Mouse (Mus musculus) neural tube, embryonic 14.5 days (tissue): ENCODE results near the gene Dph5. TPM values are rescaled to one million over a fixed set of nuclear protein-coding genes. Genes with fewer than 3 reads are reported as not detected.

Experiments used
- ATAC-seq: fragments of 200-750 bp; cut with Nextera tagmentation; 2 replicates; pipeline ENCODE4 v1.8.0; 2017; ENCODE audit warnings: low read depth, mild to moderate bottlenecking, moderate TSS enrichment, moderate library complexity
- H3K27ac ChIP-seq: fragments of 300-500 bp; sonication (generic); 2 replicates; pipeline ENCODE4 v1.5.1; 2014; ENCODE audit warnings: low read depth, mild to moderate bottlenecking, control low read depth, low read length, moderate library complexity, mixed read lengths
- H3K27me3 ChIP-seq: fragments of 300-500 bp; sonication (generic); 2 replicates; pipeline ENCODE4 v1.6.1; 2014; ENCODE audit warnings: low read length; ENCODE audit not compliant: control insufficient read depth, insufficient read depth
- H3K36me3 ChIP-seq: fragments of 300-500 bp; sonication (generic); 2 replicates; pipeline ENCODE4 v1.6.1; 2014; ENCODE audit warnings: low read length, mixed read lengths; ENCODE audit not compliant: control insufficient read depth, insufficient read depth
- H3K4me1 ChIP-seq: fragments of 300-500 bp; sonication (generic); 2 replicates; pipeline ENCODE4 v1.6.1; 2014; ENCODE audit warnings: low read length; ENCODE audit not compliant: control insufficient read depth, insufficient read depth
- H3K4me2 ChIP-seq: fragments of 300-500 bp; sonication (generic); 2 replicates; pipeline ENCODE4 v1.6.1; 2014; ENCODE audit warnings: mild to moderate bottlenecking, low read depth, low read length, control low read depth
- H3K4me3 ChIP-seq: fragments of 300-500 bp; sonication (generic); 2 replicates; pipeline ENCODE4 v1.5.1; 2014; ENCODE audit warnings: low read depth, low read length, control low read depth, mixed read lengths
- H3K9ac ChIP-seq: fragments of 300-500 bp; sonication (generic); replicated peaks from 2 replicates; pipeline ENCODE4 v1.6.1; 2014; ENCODE audit warnings: low read depth, mild to moderate bottlenecking, control low read depth, low read length, mixed read lengths
- H3K9me3 ChIP-seq: fragments of 300-500 bp; sonication (generic); 2 replicates; pipeline ENCODE4 v1.6.1; 2016; ENCODE audit warnings: low read length; ENCODE audit not compliant: control insufficient read depth
- WGBS: fragments of 180-500 bp; shearing (Covaris S2); extraction: QIAGEN DNeasy Blood & Tissue Kit; methylation state at CpG from one replicate; pipeline ENCODE4 v1.1.7; 2014; 5-methylcytosine and 5-hydroxymethylcytosine counted together
- microRNA-seq: library from miRNA; unstranded; fragments of <30 nt; microRNA quantifications from one replicate; pipeline ENCODE4, GENCODE M21; 2016
- polyA plus RNA-seq: library from polyadenylated mRNA; unstranded; fragments of >200 nt; fragmentation: Nextera tagmentation; extraction: Ambion mirVana; gene quantifications from 2 replicates; pipeline ENCODE4 v1.2.1, GENCODE M21; 2014

Gene Dph5
- polyA plus RNA-seq, 1 experiment from 2014 or later, result 33.0 TPM

DNA sequence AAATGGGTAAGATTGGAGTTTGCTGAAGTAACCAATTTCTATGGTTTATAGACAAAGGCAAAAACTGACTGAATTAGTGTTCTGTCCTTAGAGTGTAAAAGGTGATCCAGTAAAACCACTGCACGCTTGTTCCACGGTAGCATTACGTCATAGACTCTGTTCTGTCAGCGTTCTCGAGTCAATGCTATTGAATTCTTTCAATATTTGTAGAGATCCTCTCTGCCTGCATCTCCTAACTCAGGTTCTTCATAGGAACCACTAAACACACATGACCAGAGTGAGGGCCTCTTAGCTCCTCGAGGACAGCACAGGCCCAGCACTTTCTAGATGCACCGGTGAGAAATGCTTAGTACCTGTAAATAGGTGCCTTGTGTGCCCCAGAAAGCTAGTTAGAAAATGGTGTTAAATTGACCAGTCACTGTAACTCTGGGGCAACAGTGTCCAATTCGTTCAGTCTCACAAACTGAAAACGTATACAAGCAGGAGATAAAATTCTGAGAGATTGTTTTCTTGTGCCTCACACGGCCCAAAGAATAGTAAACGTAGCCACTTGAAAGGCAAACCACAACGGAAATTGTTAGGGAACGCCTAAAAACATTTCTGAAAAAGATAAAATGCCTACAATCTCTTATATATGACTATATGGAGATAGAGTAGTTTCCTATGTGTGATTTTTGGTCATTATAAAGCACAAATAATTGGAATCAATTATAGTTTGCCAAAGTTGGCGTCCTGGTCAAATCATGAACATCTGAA lies 84.4 kb downstream of the Dph5 start:
- no peaks in the 10 kb centered on the region for H3K4me1 ChIP-seq
- no peak overlapping the region for H3K4me3 ChIP-seq

DNA sequence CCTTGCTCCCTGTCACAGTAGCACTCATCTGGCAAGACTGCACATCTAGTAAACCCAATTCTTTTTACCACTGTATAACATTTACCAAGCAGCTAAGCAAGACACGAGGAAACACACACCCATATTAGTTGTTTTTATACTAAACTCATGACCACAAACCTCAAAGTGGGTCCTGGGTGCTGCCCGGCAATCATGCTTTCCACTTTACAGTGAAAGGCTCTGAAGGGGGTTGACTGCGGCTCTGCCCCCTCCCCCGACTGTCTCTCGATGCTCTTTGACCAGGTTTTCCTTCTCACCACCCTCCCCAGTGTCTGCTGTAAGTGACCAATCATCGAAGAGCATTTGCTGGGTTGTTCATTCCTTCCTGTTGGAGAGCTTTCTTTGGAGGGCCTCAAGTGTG lies 86.6 kb downstream of the Dph5 start:
- no peak overlapping the region for H3K4me3 ChIP-seq
- ATAC-seq, result no peak
- no peaks in the 10 kb centered on the region for H3K4me1 ChIP-seq
- H3K36me3 ChIP-seq, result peaks cover 21% of the 10 kb centered on the region; the same call in 1 of the 2 replicates
- WGBS, result 93% methylated on average over 6 of the region's 6 CpGs
- no peaks in the 10 kb centered on the region for H3K9me3 ChIP-seq
- no peak overlapping the region for H3K9ac ChIP-seq
- H3K27me3 ChIP-seq, result no peaks in the 10 kb centered on the region
- H3K27ac ChIP-seq, result no peak overlapping the region
- H3K4me2 ChIP-seq, result no peak overlapping the region

More for the DNA sequence above, 84.4 kb downstream of the Dph5 start:
- Histone ChIP-seq H3K9ac (no peak overlapping the region), H3K36me3 (0 out of 2 replicates have a peak, but pooled peaks cover 9% of the 10 kb centered on the region), H3K9me3 (no peaks in the 10 kb centered on the region), H3K4me2 (no peak overlapping the region), H3K27ac (no peak overlapping the region), H3K27me3 (no peaks in the 10 kb centered on the region)
- WGBS, result 94% methylated on average over 14 of the region's 14 CpGs
- ATAC-seq, result no peak

DNA sequence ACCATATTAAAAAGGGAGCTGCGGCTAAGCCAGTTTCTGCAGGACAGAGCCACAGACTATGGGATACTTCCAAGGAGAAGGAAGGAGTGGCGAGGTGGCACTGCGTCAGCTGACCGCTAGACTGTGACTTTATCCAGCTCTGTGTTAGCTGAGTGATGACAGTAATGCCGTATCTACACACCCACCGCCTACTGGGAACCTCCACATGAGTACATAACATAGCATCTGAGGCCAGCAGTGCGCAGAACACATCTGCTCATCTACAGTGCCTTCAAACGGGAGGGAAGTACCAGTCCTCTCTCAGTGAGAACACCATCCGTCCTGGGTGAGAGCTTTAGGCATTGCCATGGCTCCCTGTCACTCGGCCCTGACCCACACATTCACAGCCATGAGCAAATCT lies 87.4 kb downstream of the Dph5 start:
- Histone ChIP-seq H3K4me2 (no peak overlapping the region), H3K27me3 (no peaks in the 10 kb centered on the region), H3K36me3 (peaks cover 21% of the 10 kb centered on the region; the same call in 1 of the 2 replicates), H3K4me3 (no peak overlapping the region), H3K9ac (no peak overlapping the region), H3K4me1 (no peaks in the 10 kb centered on the region), H3K27ac (no peak overlapping the region), H3K9me3 (no peaks in the 10 kb centered on the region)
- no peak for ATAC-seq
- 92% methylated on average over 10 of the region's 10 CpGs for WGBS

DNA sequence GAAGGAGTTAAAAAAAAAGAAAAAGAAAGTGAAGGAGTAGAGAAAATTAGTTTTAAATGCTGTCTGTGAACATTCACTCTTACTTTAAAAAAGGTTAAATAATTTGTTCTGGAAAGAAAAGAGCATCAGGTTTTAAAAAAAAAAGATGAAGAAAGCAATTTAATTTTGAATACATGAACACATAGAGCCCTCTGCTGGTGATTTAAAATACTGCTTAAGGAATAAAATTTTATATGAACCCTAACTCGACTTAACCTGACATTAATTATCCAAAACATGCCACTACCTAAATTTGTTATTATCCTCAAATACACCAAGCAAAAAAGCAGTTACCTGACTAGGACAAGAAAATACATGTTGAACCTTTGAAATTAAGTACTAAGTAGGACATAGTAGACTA lies 91.4 kb downstream of the Dph5 start:
- 29% methylated on average over 1 of the region's 1 CpGs for WGBS
- no peak for ATAC-seq
- Histone ChIP-seq H3K4me1 (no peaks in the 10 kb centered on the region), H3K27me3 (no peaks in the 10 kb centered on the region), H3K4me2 (no peak overlapping the region), H3K4me3 (no peak overlapping the region), H3K9ac (no peak overlapping the region), H3K27ac (no peak overlapping the region), H3K9me3 (no peaks in the 10 kb centered on the region), H3K36me3 (peaks cover 39% of the 10 kb centered on the region)

DNA sequence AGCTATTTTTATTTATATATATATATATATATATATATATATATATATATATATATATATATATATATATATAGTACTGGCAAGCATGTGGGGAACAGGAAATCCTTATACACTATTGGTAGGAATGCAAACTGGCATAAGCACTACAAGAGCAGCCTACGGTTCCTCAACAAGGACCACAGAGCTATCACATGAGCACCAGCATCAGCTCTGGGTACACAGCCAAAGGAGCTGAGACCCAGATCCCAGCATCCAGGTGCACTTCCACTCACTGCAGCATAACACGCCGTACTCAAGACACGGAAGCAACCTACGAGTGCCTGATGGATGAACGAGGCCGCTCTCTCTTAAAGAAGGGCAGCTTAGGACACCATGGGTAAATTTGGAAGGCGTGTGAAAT lies 95.6 kb downstream of the Dph5 start:
- Histone ChIP-seq H3K4me2 (no peak overlapping the region), H3K4me1 (no peaks in the 10 kb centered on the region), H3K4me3 (no peak overlapping the region), H3K27me3 (no peaks in the 10 kb centered on the region), H3K9ac (no peak overlapping the region), H3K9me3 (no peaks in the 10 kb centered on the region), H3K36me3 (peaks cover 43% of the 10 kb centered on the region), H3K27ac (no peak overlapping the region)
- 94% methylated on average over 8 of the region's 8 CpGs for WGBS
- ATAC-seq, result no peak

Small RNA genes within 50 kb of the gene (microRNA-seq; reads per million reads assigned to microRNA genes)
- gene Mir669n, result not detected

Other genes with a start within 250 kb of the Dph5 start
- 29.1 and 30.2 TPM in 2 replicates for gene S1pr1, start 172.8 kb upstream of the Dph5 start, polyA plus RNA-seq
- 19.2 and 20.5 TPM in 2 replicates for gene Slc30a7, start 119.6 kb downstream of the Dph5 start, polyA plus RNA-seq
- 45.8 and 49.3 TPM in 2 replicates for gene Extl2, start 119.6 kb downstream of the Dph5 start, polyA plus RNA-seq
- 24.7 and 31.6 TPM in 2 replicates for gene Vcam1, start 241.9 kb downstream of the Dph5 start, polyA plus RNA-seq